In the genomic region with DNA sequence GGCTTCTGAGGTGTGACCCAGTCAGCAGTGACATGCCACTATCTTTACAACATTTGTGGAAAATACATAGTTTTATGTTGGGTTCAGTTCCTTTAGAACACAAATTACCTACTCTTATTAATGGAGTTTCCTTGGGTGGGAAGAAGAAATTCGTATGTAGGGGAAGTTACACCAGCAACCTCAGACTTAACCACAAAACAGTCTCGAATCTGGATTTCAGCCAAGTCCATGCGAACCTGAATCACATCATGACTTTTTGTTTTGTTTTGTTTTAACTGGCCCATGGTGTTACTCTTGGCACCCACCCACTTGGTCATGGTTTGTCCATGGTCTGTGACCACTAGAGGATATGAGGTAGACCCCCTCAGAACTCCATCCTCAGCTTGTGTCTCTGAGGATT, we compare ENCODE assay signal across 20 mouse cellular contexts. TPM values are rescaled to one million over a fixed set of nuclear protein-coding genes. Genes with fewer than 3 reads are reported as not detected.
A peak's percentile ranks its signal among the peaks of the same experiment; 100 is the strongest.
DNase-seq lines count a peak whose midpoint lies in the region; ATAC-seq lines count a peak whose summit lies in the region.
"Had no signal": no experiment of that assay in that cellular context is flagged by ENCODE, and none has a peak within 500 bp of the region (broad histone marks: within the 10 kb centered on the region; RNA-seq: fewer than 3 reads in every experiment).

No protein-coding gene starts in this region.

- DNase-seq in lung, postnatal 36 days = peak; percentile 19
- DNase-seq in lung, postnatal 10 days = no peak
- peak; percentile 52 for DNase-seq in NIH3T3 (ENCODE audit: low read depth)
- peak; percentile 42 for DNase-seq in splenic B cell, adult 2 months (ENCODE audit: low read depth, low spot score)
- no peak for DNase-seq in cerebellum, postnatal 4 days (ENCODE audit: low spot score in 2 of 2)
- no peak for DNase-seq in liver
- DNase-seq: adrenal gland, postnatal 36 days; cerebellum, adult 11-12 months; cerebellum, postnatal 14 days; gastrocnemius, postnatal 25 days; heart, adult 2 months; heart, postnatal 14 days; kidney, adult 2 months; kidney, postnatal 10 days; lung, adult 18-20 months; right cerebral cortex, postnatal 14 days had no signal

- H3K36me3 ChIP-seq in splenic B cell, adult 2 months (ENCODE audit: control insufficient read depth, insufficient read depth, low read length, poor library complexity, severe bottlenecking) = peaks cover 5% of the 10 kb centered on the region; the same call in 1 of the 2 replicates

- peak; percentile 61 to 72 for ATAC-seq in hematopoietic stem cell, adult 5-6 weeks (replicated peaks in 1 of 2; ENCODE audit: insufficient read depth in 1 of 2, low FRiP score in 2 of 2, low TSS enrichment in 1 of 2, low read depth in 1 of 2, poor library complexity in 2 of 2, severe bottlenecking in 2 of 2)
- no peak for ATAC-seq in erythroid progenitor cell, adult 5-6 weeks (replicated peaks; ENCODE audit: low FRiP score, poor library complexity, severe bottlenecking)

- H3K27me3 ChIP-seq in splenic B cell, adult 2 months (ENCODE audit: control insufficient read depth, insufficient read depth, low read length, poor library complexity, severe bottlenecking) = no peaks in the 10 kb centered on the region
- H3K27me3 ChIP-seq: heart, embryonic 13.5 days; hindbrain, embryonic 12.5 days had no signal

RNA-seq across cellular contexts. Expression of a gene that starts 35.1 kb away (rescaled TPM):
- total RNA-seq in hematopoietic stem cell, adult 5-6 weeks (2017) = 13.0 and 19.3 TPM in 2 replicates
- 6.1 and 10.9 TPM in 2 replicates for total RNA-seq in erythroid progenitor cell, adult 5-6 weeks (2015; ENCODE audit: low replicate concordance)
- total RNA-seq in erythroid progenitor cell, adult 5-6 weeks (2017; ENCODE audit: low replicate concordance) = 7.3 TPM in 1 of 2 replicates, not detected in the other

Comparison
In these comparisons a context has a peak if more than half of its experiments do, and no peak if none do; other contexts are left out.
1. DNase-seq: peak in lung, postnatal 36 days (single experiment), NIH3T3 (single experiment) and splenic B cell, adult 2 months (single experiment); none in lung, postnatal 10 days (single experiment), cerebellum, postnatal 4 days (0 of 2) and liver (single experiment).